Mouse (Mus musculus): ENCODE measurements around the gene Adgre4. TPM values are rescaled to one million over a fixed set of nuclear protein-coding genes. Genes with fewer than 3 reads are reported as not detected.
"Not testable (repeated sequence)": the region's sequence is repeated elsewhere in the genome, so short reads cannot be mapped to it uniquely, and the experiment has no call there.

The Adgre4 gene
- total RNA-seq (2021): under 1 TPM; 0.41 to 0.55 TPM
- long read RNA-seq, experiment 1, partial matches to known transcripts: 0 of 1 reads
- long read RNA-seq, experiment 1, other reads (novel, unspliced or antisense): 1 of 1 reads
- long read RNA-seq, experiment 2: 0 reads

GRCm38 (mm10) chr17:55749786-55750185, at the start of gene Adgre4:
Gene Adgre4, plus strand, starts transcription at chr17:55749984.
- DNase-seq: no peak
- intact Hi-C loops (cut with DNase I): no loop called here

- intact Hi-C loops (cut with DNase I): loop anchor here (10.0 kb wide), 2 partner anchors 253 to 313 kb away; partner anchors contain the start of genes Ebi3 and Yju2
- DNase-seq: peak; percentile 68 to 82
Measured at GRCm38 (mm10) chr17:55702161-55702820, 47.5 kb upstream of the Adgre4 start.

GRCm38 (mm10) chr17:55702865-55703264, 46.9 kb upstream of the Adgre4 start:
- intact Hi-C loops (cut with DNase I): loop anchor here (10.0 kb wide), 2 partner anchors 252 to 312 kb away; partner anchors contain the start of genes Ebi3 and Yju2

GRCm38 (mm10) chr17:55711984-55712811, 37.6 kb upstream of the Adgre4 start, which contains the start of gene Pot1b:
Gene Pot1b, minus strand, starts transcription at chr17:55712628.
- intact Hi-C loops (cut with DNase I): loop anchor here (2.0 kb wide), 1 partner anchor 177 kb away; no protein-coding TSS in a partner anchor
- DNase-seq: peak; percentile 97 to 98

More at GRCm38 (mm10) chr17:55702865-55703264, 46.9 kb upstream of the Adgre4 start:
- DNase-seq: no peak

- intact Hi-C loops (cut with DNase I): no loop called here
- no peak for DNase-seq
Measured at GRCm38 (mm10) chr17:55721270-55721669, 28.5 kb upstream of the Adgre4 start.

GRCm38 (mm10) chr17:55722250-55722649, 27.5 kb upstream of the Adgre4 start:
- no peak for DNase-seq
- intact Hi-C loops (cut with DNase I): no loop called here

GRCm38 (mm10) chr17:55726193-55726592, 23.6 kb upstream of the Adgre4 start:
- intact Hi-C loops (cut with DNase I): no loop called here
- DNase-seq: no peak

GRCm38 (mm10) chr17:55736675-55737074, 13.1 kb upstream of the Adgre4 start:
- intact Hi-C loops (cut with DNase I): no loop called here
- no peak for DNase-seq

GRCm38 (mm10) chr17:55751170-55751569, 1.4 kb downstream of the Adgre4 start:
- intact Hi-C loops (cut with DNase I): no loop called here
- DNase-seq: no peak

- no peak for DNase-seq
- intact Hi-C loops (cut with DNase I): no loop called here
Measured at GRCm38 (mm10) chr17:55813642-55814041, 63.9 kb downstream of the Adgre4 start.

GRCm38 (mm10) chr17:55816853-55817252, 67.1 kb downstream of the Adgre4 start:
- intact Hi-C loops (cut with DNase I): no loop called here
- no peak for DNase-seq

- intact Hi-C loops (cut with DNase I): no loop called here
- no peak for DNase-seq
Measured at GRCm38 (mm10) chr17:55821566-55821965, 71.8 kb downstream of the Adgre4 start.

- intact Hi-C loops (cut with DNase I): no loop called here
- no peak for DNase-seq
Measured at GRCm38 (mm10) chr17:55843067-55843466, 93.3 kb downstream of the Adgre4 start.

GRCm38 (mm10) chr17:55877184-55877583, 127.4 kb downstream of the Adgre4 start:
- no peak for DNase-seq
- intact Hi-C loops (cut with DNase I): no loop called here

GRCm38 (mm10) chr17:55878282-55878635, 128.5 kb downstream of the Adgre4 start:
- intact Hi-C loops (cut with DNase I): not testable (repeated sequence)
- DNase-seq: peak; percentile 10 to 12

- intact Hi-C loops (cut with DNase I): not testable (repeated sequence)
- DNase-seq: peak; percentile 73 to 77
Measured at GRCm38 (mm10) chr17:55878636-55879369, 129.0 kb downstream of the Adgre4 start, which contains the start of gene Zfp119a. Gene Zfp119a, minus strand, starts transcription at chr17:55878930.

- intact Hi-C loops (cut with DNase I): no loop called here
- no peak for DNase-seq
Measured at GRCm38 (mm10) chr17:55883631-55884030, 133.8 kb downstream of the Adgre4 start.

- intact Hi-C loops (cut with DNase I): loop anchor here (5.0 kb wide), 1 partner anchor 702 kb away; no protein-coding TSS in a partner anchor
- DNase-seq: no peak
Measured at GRCm38 (mm10) chr17:55884912-55885311, 135.1 kb downstream of the Adgre4 start.

- intact Hi-C loops (cut with DNase I): loop anchor here (5.0 kb wide), 1 partner anchor 50 kb away; no protein-coding TSS in a partner anchor
- DNase-seq: peak; percentile 13 to 16
Measured at GRCm38 (mm10) chr17:55892406-55892955, 142.7 kb downstream of the Adgre4 start.

GRCm38 (mm10) chr17:55903087-55903486, 153.3 kb downstream of the Adgre4 start:
- intact Hi-C loops (cut with DNase I): no loop called here
- no peak for DNase-seq
